Mouse (Mus musculus): ENCODE results near the gene Egfem1.

Egfem1 gene

GRCm38 (mm10) chr3:29135176-29136064 lies 53.6 kb downstream of the Egfem1 start:
- DNase-seq = no peak

- no peak for DNase-seq
Observed at GRCm38 (mm10) chr3:29136065-29136955, 54.5 kb downstream of the Egfem1 start.

GRCm38 (mm10) chr3:29168401-29168800 lies 86.6 kb downstream of the Egfem1 start:
- no peak for DNase-seq

GRCm38 (mm10) chr3:29169003-29169402 lies 87.2 kb downstream of the Egfem1 start:
- no peak for DNase-seq

- no peak for DNase-seq
Observed at GRCm38 (mm10) chr3:29176991-29177390, 95.2 kb downstream of the Egfem1 start.

- no peak for DNase-seq
Observed at GRCm38 (mm10) chr3:29182988-29183387, 101.2 kb downstream of the Egfem1 start.

- DNase-seq = no peak
Observed at GRCm38 (mm10) chr3:29183615-29184198, 101.9 kb downstream of the Egfem1 start.

GRCm38 (mm10) chr3:29184486-29185241 lies 102.8 kb downstream of the Egfem1 start:
- DNase-seq = no peak

- no peak for DNase-seq
Observed at GRCm38 (mm10) chr3:29190263-29190662, 108.4 kb downstream of the Egfem1 start.

GRCm38 (mm10) chr3:29197727-29198512 lies 116.1 kb downstream of the Egfem1 start:
- no peak for DNase-seq

- DNase-seq = no peak
Observed at GRCm38 (mm10) chr3:29200601-29201000, 118.8 kb downstream of the Egfem1 start.

- no peak for DNase-seq
Observed at GRCm38 (mm10) chr3:29202536-29202935, 120.7 kb downstream of the Egfem1 start.

- no peak for DNase-seq
Observed at GRCm38 (mm10) chr3:29222414-29222813, 140.6 kb downstream of the Egfem1 start.

- DNase-seq = no peak
Observed at GRCm38 (mm10) chr3:29229712-29230111, 147.9 kb downstream of the Egfem1 start.

GRCm38 (mm10) chr3:29235477-29235876 lies 153.7 kb downstream of the Egfem1 start:
- no peak for DNase-seq

- no peak for DNase-seq
Observed at GRCm38 (mm10) chr3:29236517-29236916, 154.7 kb downstream of the Egfem1 start.

- DNase-seq = no peak
Observed at GRCm38 (mm10) chr3:29243600-29243999, 161.8 kb downstream of the Egfem1 start.

- DNase-seq = no peak
Observed at GRCm38 (mm10) chr3:29291633-29292032, 209.8 kb downstream of the Egfem1 start.

GRCm38 (mm10) chr3:29292251-29292650 lies 210.4 kb downstream of the Egfem1 start:
- no peak for DNase-seq

- DNase-seq = no peak
Observed at GRCm38 (mm10) chr3:29293230-29293629, 211.4 kb downstream of the Egfem1 start.

- no peak for DNase-seq
Observed at GRCm38 (mm10) chr3:29342223-29342791, 260.5 kb downstream of the Egfem1 start.

Measured in thymus, postnatal 36 days (tissue).